Mouse (Mus musculus) hematopoietic stem cell, adult 5-6 weeks (primary cell): Measurements from ENCODE around the gene Rbp4. TPM values are rescaled to one million over a fixed set of nuclear protein-coding genes. Genes with fewer than 3 reads are reported as not detected.
A peak's percentile ranks its signal among the peaks of the same experiment; 100 is the strongest.

Source experiments
- ATAC-seq, 2 experiments: fragments of 125-278 bp in 1 of 2; replicated peaks in 1 of 2; 2 replicates each; pipeline ENCODE4 v1.8.0; 2016 to 2017; ENCODE audit warnings: inconsistent platforms in 2 of 2, mild to moderate bottlenecking in 2 of 2, moderate number of reproducible peaks in 2 of 2, low read depth in 1 of 2, moderate TSS enrichment in 1 of 2; ENCODE audit not compliant: low FRiP score in 2 of 2, poor library complexity in 2 of 2, severe bottlenecking in 2 of 2, insufficient read depth in 1 of 2, low TSS enrichment in 1 of 2
- total RNA-seq: library from RNA; stranded (forward); fragments of 172-1452, 232-1000 nt; gene quantifications from 2 replicates; pipeline ENCODE4 v1.2.3, GENCODE M21; 2017

Gene Rbp4
- not detected in 2 replicates for total RNA-seq

DNA sequence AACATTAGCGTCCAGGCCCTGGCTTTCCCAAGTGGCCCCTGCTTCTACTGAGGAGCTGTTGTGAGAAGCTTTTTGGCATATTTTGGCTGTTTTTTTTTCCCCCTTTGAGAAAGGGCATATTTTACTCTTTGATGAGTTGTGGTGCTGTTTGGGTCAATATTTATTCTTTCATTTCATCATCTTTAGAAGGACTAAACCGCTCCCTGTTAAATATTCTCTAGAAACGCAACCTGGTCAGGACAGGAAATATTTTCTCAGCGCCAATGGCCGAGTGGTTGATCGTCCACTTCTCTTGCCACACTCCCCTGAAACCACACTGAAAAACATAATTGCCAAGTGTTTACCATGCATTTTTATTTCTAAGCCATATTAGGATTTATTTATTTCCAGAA lies at the start of gene Rbp4:
TSS of gene Rbp4 (minus strand) at position 63 of the 392 bp plus-strand sequence.
- no peak for ATAC-seq

DNA sequence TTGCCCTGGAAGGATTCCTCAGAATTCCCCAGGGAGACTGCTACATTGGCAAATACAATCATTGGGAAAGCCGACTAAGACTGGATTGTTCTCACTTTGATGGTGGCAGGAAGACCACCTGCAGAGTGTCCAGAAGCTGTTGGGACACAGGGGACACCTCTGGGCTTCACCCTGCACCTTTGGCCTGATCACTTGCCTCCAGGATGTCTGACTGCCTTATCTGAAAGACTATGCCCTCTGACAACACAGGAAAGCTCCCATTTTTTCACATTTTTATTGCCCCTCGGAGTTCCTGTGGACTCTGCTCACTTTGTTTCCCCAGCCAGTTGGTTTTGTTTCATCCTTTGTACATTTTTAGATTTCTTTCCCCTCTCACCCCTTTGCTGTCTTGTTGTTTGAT lies 39.6 kb upstream of the Rbp4 start:
- ATAC-seq: no peak

DNA sequence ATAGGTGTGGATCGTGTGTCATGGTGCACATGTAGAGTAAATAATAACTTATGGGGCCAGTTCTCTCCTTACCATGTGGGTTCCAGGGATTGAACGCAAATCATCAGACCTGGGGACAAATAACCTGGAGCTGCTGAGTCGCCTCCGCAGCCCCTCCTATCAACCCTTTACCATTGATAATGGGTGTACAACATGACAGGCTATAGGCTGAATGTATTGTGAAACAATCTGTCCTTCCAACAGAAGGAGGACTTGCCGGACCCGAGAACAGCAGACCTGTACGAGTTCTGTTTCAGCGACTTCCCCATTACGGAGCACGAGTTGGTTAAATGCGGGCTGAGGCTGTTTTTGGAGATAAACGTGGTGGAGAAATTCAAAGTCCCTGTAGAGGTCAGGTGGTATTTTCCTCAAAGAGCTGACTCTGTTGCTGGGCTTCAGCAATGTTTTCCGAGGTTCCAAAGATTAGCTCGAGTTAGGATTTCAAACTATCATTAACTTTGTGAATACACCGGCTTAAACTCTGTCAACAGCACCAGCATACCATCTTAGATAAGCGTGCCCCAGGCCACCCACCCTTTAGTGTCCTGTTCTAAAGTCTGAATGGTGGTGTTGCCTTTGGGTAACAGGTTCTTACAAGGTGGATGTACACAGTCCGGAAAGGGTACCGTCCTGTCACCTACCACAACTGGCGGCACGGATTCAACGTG lies 36.7 kb upstream of the Rbp4 start:
- ATAC-seq: no peak

DNA sequence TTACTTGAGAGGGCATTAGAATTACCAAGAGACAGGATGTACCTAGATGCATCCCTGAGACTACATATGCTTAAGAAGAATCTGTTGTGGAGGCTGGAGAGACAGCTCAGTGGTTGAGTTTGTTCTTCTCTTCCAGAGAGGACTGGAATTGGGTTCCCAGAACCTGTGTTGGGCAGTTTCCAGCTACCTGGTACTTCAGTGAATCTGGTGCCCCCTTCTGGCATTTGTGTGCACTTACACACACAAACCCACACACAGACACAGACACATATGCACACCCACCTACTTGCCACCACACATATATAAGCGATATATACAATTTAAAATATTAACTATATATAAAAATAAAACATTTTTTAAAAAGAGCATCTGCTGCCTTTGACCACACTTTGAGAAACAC lies 31.2 kb upstream of the Rbp4 start:
- ATAC-seq: no peak

DNA sequence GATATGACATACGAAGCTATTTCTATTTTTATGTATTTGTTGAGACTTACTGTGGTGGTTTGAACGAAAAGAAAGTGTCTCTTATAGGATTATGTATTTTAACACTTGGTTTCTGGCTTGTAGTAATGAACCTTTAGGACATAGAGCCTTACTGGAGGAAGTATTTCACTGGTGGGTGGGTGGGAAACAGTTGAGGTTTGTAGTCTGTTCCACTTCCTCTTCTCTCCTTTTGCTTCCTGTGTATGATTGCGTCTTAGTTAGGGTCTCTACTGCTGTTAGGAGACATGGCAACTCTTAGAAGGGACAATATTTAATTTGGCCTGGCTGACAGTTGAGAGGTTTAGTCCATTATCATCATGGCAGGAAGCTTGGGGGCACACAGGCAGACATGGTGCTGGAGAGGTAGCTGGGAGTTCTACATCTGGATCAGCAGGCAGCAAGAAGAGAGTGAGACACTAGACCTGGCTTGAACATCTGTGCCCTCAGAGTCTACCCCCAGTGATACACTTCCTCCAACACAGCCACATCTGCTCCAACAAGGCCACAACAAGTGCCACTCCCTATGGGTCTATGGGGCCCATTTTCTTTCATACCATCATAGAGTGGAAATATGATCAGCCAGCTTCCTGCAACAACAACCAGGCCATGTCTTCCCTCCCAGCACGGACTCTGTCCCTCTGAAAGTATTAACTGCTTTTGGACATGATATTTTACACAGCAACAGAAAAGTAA lies 18.6 kb upstream of the Rbp4 start:
- ATAC-seq: no peak; a peak in 1 of 4 replicates

DNA sequence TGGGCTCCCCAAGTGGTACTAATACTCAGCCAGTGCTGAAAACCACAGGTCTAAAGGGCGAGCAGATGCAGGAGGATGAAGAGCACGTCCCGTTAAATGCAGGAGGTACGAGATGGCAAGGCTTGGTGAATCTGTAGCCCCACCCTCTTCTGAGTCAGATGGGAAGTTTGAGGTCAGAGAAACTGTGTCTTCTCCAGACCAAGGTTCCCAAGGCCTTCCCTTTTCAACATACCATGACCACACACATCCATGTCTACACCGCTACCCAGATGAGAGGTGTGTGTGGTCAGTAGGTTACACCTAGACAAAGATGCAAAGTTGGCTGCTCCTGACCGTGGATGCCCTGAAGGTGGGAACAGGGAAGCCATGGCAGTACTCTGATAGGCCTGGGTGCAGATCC lies 9.7 kb upstream of the Rbp4 start:
- ATAC-seq: no peak

DNA sequence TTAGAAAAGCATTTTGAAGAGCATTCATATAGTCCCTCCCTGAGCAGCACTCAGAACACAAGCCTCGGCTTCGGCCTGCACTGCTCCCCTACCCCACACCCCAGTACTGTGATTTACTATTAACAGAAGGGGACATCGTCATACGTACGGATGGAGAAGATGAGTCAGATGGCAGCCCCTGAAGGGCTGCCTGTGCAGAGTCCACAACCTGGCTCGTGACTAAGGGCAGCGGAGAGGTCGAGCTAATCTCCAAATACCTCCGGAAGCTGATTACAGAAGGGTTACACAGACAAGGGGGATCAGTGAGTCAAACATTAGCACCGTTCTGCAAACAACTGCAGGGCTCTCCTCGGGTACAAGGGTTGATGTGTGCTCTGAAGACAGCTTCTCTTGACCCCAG lies 8.9 kb upstream of the Rbp4 start:
- ATAC-seq: no peak

DNA sequence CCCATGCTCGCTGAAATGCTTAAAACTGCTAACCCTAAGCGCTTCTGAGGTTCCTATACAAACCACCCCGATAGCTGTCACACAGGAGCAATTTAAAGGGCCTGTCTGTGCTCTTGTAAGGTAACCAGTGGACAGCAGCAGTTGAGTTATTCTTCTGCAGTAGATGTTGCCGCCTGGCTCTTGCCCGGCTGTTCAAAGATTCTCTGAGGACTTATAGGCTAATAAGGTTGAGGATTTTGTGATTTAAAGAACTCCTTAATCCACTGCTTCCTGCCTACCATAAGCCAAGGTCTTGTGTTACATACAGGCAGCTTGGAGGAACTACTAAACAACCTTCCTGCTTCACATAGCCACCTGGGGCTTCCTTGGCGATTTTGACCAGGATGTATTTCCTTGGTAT lies 7.4 kb upstream of the Rbp4 start, which contains the start of gene Pde6c:
TSS of gene Pde6c (plus strand) at position 301 of the 400 bp plus-strand sequence.
- no peak for ATAC-seq

DNA sequence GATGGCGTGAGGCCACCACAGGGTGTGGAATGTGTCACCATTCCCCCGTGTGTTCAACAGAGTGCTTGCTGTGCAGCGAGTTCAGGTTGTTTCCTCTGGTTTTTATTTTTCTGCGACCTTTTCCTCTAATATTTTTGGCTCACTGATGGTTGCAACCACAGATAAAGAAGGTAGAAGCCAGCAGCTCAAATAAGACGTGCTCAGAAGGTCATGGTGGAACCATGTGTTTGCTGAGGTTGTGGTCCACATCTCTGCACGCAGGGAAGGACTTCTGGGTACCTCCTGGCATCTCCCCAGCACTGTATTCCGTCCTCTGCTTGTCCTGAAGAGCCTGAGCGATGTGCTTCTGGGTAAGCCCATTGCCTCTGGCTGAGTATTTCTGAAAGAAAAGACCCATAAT lies 1.6 kb upstream of the Rbp4 start:
- ATAC-seq: no peak

DNA sequence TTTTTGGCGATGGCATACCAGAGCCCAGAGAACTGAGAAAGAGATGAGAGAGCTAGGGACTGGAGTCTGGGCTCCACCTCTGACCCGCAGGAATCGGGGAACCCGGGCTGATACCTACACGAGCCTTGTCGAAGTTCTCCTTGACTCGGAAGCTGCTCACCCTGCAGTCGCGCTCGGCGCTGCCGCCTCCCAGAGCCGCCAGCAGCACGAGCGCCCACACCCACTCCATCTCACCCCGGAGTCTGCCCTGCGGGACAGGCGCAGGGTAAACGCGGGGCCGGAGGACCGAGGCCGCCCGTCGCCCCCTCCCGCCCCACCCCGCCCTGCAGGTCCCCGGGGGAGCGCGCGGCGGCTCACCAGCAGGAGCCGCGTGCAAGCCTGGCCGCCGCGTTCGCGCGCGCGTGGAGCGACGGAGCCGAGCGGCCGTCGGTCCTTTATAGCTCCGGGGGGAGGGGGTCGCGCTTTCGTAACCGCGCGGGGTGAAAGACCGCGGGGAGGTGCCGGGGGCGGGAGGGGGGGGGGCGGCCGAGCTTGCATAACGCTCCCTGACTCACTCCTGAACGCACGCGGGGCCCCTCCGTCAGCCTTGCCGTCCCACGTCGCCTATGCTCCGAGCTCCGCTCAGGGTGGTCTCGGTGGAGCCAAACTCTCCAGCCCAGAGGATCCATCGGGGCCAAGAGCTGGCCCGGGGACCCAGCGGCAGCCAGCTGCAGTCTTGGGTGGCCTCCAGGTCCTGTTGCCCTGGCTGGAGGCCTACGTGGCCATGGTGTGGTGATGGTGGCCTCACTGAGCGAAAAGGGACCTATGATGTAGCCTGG lies 471 bp downstream of the Rbp4 start:
- no peak for ATAC-seq

DNA sequence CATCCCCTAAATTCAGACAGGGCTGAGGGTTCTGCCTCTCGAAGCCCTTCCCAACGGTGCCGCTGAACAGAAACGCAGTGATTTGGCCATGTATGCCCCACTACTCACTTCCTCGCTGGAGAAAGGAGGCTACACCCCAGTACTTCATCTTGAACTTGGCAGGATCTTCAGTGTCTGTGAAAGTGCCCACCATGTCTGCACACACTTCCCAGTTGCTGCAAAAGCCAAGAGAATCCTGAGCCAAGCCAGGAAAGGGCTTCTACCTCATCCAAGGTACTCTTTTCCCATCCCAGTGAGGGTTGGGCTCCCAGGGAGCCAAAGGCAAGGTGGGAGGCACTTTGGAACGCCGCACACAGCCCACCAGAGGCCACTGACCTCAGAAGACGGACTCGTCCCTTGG lies 1.2 kb downstream of the Rbp4 start:
- ATAC-seq: no peak

DNA sequence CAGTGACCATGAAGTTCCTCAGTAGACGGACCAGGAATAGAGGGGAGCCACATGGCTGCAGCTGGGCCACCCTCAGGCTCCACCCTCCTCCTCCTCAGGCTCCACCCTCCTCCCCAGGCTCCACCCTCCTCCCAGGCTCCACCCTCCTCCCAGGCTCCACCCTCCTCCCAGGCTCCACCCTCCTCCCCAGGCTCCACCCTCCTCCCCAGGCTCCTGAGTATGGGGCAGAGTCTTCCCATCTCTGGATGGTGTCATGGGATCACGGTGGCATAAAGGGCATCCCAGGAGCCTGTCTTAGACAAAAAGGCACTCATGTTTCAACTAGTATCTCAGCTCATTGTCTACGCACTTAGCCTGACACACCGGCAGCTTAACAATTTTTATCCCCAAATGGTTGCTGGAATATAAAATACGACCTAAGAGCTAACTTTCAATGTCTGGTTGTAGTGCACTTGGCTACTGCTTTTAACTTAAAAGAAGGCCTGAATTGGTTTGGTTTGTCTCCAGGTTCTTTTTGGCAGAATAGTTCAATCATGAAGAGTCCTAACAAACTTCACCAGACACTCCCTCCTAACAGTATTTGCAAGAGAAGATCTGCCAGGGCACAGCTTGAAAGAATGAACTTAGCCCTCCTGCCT lies 4.8 kb downstream of the Rbp4 start:
- ATAC-seq: no peak

DNA sequence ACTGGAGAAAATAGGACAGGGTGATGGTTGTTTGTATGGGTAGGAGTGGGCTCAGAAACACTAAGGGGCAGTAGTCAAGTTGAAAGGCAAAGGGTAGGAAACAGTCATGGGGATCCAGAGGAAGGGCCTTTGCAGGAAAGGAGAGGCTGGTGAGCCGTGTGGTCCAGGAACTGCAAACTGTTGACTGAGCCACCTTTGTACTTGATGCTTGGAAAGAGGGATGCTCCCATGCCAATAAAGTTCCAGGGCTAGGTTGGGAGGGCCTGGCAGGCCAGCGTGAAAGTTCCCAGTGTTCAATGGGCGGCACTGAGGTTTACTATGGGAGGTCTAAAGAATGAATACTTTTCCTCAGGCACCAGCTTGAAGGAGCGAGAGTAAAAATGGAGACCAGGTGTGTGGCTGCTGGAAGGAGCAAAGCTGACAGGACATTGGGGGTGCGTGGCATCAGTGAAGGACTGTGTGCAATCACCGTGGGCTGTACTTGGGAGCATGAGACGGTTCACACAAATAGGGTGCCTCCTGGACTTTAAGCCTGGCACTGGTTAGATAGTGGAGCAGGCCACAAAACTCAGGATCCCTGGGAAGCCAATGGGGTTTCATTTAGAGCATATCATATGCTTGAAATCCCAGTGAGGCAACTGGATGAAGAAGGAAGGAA lies 10.1 kb downstream of the Rbp4 start:
- ATAC-seq: no peak

DNA sequence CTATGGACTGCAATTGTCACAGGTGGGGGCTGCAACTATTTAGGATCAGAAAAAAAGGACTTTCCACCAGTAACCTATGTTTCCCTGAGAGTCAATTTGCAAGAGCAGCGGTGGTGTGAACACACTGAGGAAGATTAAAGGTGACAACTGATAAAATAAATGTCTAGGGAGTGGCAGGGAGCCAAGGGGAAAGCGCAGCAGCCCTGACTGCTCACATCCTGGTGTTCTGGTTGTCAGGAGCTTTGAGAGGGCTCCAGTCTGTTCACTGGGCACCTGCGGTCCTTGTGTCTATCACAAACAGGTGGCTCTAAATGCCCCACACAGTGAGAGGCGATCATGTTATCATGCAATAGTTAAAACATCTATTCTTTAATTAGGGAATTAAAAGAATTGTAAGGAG lies 12.5 kb downstream of the Rbp4 start:
- ATAC-seq: no peak

DNA sequence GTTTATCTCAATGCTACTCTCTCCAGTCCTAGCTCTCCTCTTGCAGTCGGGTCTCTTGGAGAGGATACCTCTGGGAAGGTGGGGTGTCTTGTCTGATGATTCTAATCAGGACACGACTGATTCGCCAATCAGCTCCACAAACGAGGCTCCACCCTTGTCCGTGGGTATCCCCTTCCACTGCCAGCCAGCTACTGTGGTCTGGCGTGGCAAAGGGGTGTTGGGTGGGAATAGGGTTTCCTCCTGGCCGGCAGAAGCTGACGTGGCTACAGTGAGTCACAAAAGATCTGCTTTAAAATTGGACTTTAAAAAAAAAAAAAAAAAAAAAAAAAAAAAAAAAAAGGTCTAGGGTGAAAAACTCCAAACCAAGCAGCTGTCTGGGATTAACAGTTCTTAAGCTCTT lies 14.0 kb downstream of the Rbp4 start:
- ATAC-seq: no peak

DNA sequence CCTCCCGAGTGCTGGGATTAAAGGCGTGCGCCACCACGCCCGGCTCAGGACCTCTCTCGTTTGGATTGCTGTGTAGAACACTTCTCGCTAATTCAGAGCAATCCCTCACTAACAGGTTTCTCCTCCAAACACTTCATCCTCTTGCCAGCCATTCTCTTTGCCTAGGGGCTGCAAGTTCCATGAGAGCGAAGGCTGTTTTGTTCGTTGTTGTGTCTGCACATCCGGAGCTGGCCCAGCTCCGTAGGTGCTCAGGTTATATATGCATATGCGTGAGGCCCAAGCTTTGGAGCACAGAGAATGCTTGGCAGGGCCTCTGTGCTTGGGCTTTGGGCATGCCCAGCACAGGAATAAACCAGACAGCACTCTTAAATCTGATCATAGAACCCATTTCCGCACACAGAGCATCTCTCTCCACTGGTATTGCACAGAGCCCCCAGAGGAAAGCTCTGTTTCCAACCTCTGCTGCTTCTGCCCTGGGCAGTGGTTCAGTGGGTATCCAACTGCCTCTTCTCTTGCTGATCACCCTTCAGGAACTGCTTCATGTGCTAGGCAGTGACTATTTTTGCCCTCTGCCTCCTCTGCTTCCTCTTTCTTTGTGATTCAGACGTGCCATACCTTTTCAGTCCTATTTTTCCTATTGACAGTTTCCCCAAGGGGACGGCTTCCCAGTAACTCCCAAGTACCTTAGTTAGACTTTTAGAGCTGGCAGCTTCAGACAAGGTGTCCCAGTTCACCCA lies 15.4 kb downstream of the Rbp4 start:
- 0 out of 4 replicates have a peak, but pooled peaks of 1 of the 2 experiments have one; percentile 32 for ATAC-seq

DNA sequence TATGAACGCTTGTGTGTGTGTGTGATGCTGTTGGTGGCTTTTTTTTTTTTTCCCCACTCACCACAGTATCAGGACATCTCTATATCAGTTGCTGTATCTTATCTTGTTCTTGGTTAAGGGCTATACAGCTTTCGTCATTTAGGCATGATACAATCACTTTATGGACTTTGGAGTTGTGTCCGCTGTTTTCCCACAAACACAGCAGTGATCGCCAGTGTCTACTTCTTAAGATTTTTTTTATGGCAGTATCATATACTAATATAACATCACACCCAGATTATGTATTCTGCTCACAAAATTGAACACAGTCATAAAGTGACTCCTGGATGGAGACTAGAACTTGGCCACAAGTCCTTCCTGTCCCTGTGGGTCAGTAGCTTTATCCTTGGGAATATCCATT lies 17.2 kb downstream of the Rbp4 start:
- no peak for ATAC-seq
